Mouse (Mus musculus) adrenal gland, postnatal 25 days (tissue): ENCODE measurements around the gene Tmem56. TPM values are rescaled to one million over a fixed set of nuclear protein-coding genes. Genes with fewer than 3 reads are reported as not detected.

ENCODE experiments used
- DNase-seq: peaks from one replicate; pipeline ENCODE4 v3.0.0; 2021; ENCODE audit warnings: mixed read lengths
- long read RNA-seq: library from polyadenylated mRNA; stranded (forward); transcript quantifications from one replicate; pipeline ENCODE4 v2.0.0, GENCODE M21; 2021
- total RNA-seq: library from RNA; stranded (reverse); gene quantifications from 2 replicates; pipeline ENCODE4 v1.2.3, GENCODE M21; 2021

Tmem56 gene
- total RNA-seq, result 30.2 and 34.0 TPM in 2 replicates
- long read RNA-seq, full-length matches to known transcripts, result 12 of 24 reads
- long read RNA-seq, partial matches to known transcripts, result 1 of 24 reads
- long read RNA-seq, other reads (novel, unspliced or antisense), result 11 of 24 reads

DNA sequence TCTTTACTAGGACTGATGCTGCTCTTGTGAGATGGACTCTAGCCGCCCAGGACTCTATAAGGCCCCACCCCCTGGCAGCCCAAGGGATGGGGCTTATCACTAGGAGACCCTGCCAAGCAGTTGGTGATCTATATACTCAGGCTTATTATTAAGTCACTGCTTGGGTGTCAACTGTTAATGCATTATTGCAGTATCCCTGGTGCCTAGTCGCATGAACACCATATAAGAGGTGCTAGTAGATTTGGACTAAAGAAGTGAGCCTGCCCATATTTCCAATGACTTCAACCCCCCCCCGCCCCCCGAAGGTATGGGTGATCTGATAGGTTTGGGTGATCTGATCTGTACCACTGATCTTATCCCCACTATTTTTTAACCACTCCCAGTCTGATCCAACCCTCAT, at the start of gene Tmem56:
Tmem56 (minus strand) TSS at position 101 of the 400 bp plus-strand sequence.
- DNase-seq, result no peak

DNA sequence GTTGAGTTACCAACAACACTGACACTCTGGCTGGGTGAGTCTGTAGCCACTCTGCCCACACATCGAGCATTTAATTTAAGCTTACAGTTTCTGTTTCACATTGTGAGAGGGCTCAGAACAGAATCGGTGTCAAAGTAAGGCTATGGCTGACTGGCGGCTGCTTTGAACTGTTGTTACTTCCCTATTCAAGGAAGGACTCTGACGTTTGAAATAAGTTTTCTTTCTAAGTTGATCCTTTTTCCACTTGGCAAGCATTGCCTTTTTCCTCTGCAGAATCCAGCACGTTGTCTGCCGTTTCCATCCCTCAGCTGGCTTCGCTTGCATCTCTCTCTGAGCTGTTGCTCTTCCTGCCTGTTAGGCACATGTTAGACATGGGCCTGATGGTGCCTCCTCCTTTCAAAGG, 47.3 kb upstream of the Tmem56 start:
- DNase-seq, result no peak

DNA sequence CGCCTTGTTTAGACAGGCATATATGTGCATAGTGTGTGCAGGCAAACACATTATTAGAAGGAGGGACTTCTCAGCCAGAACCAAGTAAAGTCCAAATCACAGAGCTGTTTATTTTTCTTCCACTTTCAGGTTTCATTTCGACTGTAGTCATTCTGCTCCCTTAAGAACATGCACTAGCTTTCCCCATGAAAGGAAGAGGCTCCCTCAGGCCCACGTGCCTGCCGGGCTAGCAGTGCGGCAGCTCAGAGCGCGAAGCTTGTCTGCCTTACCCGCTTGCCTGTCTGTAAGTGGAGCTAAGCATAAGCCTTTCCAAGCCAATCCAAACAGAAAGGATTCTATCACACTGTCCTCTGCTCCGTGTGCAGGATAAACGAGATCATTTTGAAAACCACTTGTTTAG, 46.7 kb upstream of the Tmem56 start:
- no peak for DNase-seq

DNA sequence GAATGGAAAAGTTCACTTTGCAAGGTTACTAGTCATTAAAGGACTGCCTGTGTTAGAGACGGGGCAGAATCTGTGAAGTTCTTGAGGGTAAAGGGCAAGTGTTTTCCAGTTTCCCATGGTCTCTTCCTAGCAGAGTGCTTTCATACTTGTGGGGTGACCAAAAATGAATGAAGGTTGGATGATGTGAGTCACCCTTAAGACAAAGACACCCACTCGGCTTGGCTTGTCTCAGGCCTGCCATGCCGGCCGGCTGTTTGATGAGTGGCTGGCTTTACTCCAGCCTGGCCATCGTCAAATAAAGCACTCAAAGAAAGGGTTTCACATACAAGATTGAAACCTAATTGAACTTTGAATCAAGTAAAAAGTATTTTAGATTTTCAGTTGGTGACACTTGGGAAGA, 44.5 kb upstream of the Tmem56 start:
- peak; percentile 16 for DNase-seq

DNA sequence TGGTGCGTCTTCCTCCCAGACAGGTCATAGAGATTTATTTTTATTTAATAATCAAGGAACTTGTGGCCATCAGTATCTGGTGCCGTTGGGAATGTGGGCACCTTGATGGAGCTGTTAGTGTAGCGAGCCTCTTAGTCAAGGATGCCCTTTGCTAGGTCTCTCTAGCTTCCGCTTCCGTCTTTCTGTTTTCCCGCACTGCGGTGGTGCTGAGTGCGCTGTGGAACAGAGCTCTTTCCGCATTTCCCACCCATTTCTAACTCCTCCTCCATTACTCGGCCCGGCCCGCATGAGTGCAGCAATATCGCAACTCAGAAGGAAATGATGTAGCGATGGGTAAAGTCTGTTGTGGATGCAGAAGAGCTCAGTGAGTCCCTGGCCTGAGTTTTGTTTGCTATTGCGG, 40.5 kb upstream of the Tmem56 start:
- no peak for DNase-seq

DNA sequence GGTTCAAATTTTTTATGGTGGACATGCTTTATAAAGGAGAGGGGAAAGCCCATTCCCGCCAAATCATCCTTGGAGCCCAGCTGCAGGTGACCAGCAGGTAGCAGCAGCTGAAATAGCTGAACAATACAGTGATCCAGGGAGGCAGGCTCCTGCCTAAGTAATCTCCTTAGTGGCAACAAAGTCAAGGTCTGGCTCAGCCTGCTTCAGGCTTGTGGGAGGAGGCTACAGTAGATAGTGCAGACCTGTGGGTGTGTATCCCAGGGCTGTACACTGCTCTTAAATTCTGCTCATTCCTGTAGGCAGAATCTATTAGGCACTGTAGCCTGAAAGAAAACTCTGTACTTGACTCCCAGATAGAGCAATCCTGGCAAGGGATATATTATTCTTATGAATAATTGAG, 38.0 kb upstream of the Tmem56 start:
- no peak for DNase-seq

DNA sequence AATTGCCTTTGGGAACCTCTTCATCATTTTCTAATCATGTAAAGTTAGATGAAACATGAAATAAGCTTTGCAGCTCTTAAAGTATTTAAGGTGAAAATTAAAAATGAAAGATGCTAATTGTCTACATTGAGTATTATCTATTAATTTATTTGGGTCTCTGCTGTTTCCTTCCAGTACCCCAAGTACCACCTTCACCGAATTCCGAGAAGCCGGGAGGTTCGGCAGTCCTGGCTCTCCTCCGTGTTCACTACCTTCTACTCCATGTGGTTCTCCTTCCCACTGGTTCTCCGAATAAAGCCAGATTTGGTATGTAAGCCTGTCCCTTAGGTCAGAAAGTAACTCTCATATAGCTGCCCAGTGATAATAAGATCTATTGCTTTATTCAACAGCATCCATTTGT, 37.0 kb upstream of the Tmem56 start:
- DNase-seq, result no peak

DNA sequence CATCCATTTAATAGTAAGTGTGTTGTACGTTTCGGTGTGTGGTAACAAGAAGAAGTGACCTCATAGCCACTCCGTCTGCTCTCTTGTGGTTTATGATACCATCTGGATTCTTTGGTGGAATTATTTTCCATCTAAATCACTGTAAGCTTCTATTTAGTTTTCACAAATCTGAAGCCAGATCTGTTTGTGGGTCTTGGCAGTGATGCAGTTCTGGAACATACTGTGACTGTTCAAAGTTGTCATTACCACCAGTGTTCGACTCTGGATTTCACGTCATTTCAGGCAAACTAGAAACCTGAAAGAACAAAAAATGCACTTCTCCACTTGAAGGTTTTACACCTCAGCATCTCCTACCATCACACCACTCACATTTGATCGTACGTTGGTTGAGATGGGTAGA, 32.6 kb upstream of the Tmem56 start:
- DNase-seq, result no peak

DNA sequence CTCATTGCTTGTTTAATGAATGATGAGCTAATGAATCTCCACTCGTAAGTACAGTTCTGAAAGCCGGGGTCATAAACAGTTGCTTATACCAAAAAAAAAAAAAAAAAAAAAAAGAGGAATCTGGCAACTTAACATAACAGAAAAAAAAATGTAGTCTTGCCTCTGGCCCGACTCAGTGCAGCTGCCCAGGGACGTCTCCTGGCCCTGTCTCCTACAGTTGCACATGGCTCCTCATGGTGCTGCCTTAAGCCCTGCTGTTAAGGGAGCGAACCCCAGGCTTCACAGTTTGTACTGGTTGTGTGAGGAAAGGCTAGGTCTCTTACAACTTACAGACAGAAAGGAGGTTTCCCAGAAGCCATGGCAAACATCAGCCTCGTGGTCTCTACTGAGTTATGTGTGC, 31.3 kb upstream of the Tmem56 start:
- no peak for DNase-seq

DNA sequence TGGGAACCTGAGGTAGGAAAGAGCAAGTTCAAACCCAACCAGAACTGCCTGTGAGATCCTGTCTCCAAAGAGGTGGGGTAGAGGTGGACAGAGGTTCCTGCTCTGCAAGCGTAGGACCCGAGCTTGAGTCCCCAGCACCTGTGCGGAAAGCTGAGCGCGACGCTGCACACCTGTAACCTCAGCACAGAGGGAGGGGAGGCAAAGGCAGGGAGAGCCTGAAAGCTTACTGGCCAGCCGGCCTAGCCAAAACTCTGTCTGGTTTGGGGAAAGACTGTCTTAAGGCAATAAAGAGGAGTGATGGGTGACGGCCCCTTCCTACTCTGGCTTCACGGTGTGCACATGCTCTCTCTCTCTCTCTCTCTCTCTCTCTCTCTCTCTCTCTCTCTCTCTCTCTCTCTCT, 30.1 kb upstream of the Tmem56 start:
- DNase-seq, result no peak

DNA sequence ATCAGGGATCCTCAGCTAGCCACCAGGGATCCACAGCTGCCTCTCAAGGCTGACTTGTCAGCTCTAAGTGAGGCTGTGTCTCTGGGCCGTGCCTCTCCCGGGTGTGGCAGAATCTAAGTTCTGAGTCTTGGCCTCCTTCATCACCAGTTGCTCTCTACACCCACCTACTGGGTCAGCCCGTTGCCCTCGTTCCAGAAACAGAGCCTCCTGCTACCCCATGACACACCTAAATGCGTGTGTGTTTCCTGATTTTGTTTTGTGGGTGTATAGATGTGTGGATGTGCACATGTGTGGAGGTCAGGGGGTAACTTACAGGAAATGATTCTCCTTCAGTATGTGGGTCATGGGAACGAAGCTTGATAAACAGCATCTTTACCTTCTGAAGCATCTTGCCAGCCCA, 29.5 kb upstream of the Tmem56 start:
- DNase-seq, result no peak

DNA sequence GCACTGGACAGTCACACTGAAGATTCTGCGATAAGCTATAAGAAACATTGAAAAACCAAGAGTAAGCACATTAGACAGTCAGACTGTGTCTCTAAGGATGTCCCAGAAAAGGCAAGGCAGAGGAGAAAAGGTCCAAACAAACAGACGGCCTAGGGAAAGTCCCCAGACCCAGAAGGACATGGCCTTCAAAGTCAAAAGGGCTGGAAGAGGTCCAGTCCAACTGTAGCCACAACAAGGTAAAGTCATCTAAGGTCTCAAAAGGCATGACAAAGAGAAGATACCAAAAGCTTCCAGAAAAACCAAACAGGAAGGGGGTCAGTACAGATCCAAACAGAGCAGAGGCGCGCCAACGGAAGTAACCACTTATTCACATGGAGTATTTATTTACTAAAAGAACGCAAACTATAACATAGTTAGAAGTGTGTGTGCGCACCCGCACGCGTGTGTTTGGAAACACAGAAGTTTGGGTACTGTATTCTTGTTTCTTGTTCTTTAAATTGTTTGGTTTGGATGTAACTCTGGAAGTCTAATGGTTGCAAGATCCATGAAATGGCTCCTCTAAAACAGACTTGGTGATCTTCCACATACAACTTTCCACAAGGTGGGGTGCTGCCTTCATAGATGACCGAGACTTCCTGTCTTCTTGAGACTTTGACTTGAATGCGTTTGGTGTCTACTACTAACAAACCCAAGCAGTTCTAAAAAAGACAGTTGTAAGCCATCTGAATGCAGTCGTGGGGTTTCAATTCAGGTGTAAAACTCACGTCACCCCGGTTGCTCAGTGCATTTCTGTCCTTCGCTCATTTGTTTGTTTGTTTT, 27.2 kb upstream of the Tmem56 start:
- peak; percentile 13 for DNase-seq

DNA sequence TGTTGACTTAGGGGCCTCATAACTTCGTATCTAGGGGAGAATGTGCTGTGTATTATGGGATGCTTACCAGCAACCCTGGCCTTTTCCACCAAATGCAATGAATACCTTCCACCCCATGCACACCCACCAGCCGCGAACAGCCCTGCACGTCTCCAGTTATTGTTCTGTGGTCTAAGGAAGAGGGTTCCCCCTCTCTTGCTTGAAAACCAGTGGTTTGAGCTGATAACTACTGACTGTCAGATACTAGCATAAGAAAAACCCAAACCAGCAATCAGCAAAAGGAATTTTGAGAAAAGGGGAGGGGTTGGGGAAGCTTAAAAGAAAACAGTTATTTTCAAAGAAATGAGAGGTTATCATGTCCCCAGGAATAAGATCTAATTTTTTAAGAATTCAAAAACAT, 26.5 kb upstream of the Tmem56 start:
- no peak for DNase-seq

DNA sequence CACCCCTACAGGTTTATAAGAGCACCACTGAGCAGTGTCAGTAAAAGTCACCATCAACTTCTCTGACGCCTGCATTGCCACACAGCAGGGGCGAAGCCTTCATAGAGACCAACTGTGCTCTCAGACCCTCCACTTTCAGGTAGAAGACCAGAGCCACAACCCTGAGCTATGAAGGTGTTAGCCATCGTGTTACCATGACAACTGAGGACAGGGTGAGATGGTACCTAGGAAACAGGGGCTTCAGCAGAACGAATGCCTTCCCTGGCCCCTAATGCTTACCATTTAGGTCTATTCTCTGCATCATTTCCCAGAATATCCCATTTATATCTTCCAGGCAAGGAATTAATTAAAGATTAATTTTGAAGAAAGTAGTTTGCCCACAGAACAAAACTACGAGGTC, 26.0 kb upstream of the Tmem56 start:
- DNase-seq, result no peak

DNA sequence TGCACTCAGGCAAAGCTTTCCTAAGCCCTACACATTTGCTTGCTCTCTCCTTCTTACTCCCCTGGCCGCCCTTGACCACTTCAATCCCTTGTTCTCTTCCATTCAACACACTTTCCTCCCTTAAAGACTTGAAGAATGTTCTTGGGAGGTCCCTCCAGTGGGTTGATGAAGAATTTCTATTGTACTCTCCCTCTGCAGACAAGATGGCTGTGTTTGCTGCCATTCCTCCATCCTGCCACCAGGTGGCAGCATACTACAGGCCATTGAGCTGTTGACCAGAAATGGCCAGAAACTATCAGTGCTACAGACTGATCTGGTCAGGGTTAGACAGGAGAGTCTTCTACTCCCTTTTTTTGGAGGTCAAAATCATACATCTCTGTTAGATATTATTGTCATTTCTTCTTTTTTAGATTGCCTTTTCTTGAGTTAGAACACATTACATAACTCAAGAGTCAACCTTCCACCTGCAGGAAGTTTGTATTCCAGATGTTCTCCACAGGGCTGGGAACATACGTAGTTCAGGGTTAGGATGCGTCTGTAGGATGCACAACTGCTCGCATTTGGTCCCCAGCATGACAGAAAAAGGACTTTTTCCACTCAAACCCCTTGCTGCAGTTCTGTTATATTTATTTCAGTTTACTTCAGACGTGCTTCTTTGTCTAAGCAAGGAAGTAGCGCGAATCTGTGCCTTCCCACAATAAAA, 24.8 kb upstream of the Tmem56 start:
- peak; percentile 78 for DNase-seq

DNA sequence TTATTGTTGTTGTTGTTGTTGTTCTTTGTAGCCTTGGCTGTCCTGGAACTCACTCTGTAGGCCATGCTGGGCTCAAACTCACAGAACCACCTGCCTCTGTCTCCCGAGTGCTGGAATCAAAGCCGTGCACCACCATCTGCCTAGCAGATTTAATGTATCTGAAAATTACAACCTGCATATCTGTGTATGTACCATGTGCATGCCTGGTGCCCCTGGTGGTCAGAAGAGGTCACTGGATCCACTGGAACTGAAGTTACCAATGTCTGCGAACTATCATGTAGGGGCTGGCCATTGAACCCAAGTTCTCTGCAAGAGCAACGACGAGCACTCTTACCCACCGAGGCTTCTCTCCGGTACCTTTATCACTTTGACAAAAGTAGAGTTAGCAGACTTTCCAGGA, 23.7 kb upstream of the Tmem56 start:
- DNase-seq, result no peak

DNA sequence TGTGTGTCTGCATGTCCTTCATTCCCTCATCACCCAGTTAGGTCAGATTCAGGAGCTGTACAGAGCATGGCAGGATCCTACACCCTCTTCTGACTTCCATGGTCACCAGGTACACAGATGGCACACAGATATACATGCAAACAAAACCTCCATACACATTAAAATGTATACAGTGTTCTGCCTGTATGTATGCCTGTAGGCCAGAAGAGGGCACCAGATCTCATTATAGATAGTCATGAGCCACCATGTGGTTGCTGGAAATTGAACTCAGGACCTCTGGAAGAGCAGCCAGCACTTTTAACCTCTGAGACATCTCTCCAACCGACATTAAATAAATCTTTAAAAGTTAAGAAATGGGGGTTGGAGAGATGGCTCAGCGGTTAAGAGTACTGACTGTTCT, 11.3 kb upstream of the Tmem56 start:
- DNase-seq, result no peak

DNA sequence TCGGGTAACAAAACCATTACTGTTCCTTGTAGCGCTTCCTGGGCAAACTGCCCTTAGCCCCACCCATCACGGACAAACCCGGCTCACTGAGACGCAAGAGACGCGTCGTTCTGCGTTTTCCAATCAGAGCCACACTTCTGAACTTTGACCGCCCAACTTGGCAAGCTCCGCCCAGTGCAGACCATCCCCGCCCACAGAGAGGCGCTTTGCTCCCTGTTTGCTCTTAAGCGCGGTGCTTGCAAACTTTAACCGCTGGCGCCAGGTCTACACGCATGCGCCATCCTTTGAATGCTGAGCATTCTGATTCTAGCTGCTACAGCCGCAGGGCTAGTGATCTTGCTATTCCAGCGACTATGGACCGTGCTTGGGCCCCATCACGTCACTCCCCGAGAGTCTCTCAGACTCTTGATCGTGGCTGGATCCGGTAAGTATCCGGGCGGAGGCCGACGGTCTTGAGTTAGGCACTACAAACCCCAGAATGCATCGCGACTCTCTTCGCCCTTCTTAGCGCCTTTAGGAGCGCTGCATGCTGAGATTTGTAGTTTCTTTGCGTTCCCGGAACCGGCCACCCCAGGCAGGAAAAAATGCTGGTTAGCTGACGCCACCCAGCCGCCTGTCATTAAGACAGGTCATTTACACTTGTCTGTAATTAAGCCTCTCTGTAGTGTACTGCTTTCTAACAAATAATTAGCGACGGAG, 8.8 kb upstream of the Tmem56 start, which contains the start of gene Alg14:
Alg14 (plus strand) TSS at position 214 of the 699 bp plus-strand sequence.
- DNase-seq, result peak; percentile 91

DNA sequence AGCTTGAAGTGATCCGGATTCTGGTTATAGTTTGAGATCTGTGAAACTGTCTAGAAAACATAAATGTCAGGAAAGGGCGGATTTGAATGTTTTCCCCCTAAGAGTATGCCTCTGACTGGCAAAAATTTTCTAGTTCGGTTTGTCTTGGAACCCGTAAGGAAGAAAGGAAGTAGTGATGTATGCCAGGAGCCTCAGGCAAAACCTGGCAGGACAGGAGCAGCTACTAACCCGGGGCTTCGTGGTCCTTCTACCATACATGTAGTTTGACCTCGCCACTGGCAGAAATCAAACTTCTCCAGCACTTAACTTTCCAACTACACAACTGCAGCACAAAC, 8.3 kb upstream of the Tmem56 start:
- no peak for DNase-seq

DNA sequence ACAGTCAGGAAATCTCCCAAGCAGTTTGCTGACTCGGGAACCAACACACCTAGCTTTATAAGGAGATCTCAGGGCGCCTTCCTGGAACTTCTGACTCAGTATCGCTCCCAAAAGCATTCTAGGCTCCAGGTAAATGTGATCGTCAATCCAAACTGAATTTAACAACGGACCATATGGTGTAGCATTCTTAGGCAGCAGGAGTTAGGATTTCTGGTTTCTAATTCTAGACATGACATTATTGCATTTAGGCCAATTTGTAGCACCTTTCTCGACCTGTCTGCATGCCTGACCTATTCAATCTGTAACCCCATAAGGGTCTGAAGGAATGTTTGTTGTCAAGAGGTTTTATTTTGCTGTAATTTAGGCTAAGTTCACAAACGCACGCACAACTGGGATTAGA, 7.8 kb upstream of the Tmem56 start:
- no peak for DNase-seq

DNA sequence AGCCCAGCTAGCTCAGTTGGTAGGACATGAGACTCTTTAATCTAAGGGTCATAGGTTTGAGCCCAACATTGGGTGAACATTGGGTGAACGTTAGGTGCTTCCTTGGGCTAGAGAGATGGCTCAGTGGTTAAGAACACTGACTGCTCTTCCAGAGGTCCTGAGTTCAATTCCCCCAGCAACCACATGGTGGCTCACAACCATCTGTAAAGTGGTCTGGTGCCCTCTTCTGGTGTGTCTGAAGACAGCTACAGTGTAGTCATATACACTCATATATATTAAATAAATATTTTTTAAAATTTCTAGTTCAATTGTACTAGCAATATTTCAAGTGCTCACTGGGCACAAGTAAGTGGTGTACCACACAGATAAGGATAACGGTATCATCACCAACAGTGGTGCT, 4.3 kb upstream of the Tmem56 start:
- DNase-seq, result no peak

DNA sequence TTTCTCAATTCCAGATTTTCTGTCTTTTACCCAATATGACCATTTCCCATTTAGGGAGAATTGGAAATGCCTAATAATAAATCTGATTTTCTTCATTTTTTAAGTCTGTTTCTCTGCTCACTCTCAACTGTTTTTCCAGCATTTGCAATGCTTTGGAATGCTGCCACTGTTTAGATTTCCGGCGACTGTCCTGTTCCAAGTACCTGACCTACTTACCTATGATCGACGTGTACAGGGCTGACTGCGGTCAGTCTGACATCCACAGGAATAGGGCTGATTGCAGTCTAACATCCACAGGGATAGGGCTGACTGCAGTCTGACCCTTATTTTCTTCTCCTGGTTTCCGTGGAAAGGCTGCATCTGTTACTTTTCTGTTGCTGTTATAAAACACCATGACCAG, 2.3 kb upstream of the Tmem56 start:
- DNase-seq, result no peak

DNA sequence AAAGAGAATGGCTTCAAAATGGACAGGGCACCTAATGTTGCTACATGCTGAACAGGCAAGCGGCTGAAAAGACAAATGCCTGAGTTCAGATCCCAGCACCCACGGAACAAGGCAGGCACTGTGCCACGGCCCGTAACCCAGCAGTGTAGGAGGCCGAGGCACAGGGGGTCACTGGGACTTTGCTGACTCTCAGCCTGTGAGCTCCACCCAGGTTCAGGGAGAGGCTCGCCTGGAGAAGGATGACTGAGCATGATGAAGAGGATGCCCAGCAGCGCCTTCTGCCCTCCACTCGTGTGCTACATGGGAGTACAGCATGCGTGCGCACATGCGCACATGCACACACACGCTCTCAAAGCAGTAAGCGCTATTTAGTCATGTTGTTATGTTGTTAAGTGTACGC, 3.2 kb downstream of the Tmem56 start:
- DNase-seq, result no peak
